Mouse (Mus musculus) left cerebral cortex, adult 11 months (tissue): Measurements from ENCODE around the gene Frem2.

Experiments used
- DNase-seq: peaks from one replicate; pipeline ENCODE4 v3.0.0; 2022; ENCODE audit warnings: low spot score

The Frem2 gene

GRCm38 (mm10) chr3:53555031-53555952 is 101.9 kb downstream of the Frem2 start:
- DNase-seq, result no peak

GRCm38 (mm10) chr3:53552691-53553090 is 104.5 kb downstream of the Frem2 start:
- DNase-seq, result no peak

- DNase-seq, result no peak
These were observed 125.1 kb downstream of the Frem2 start for GRCm38 (mm10) chr3:53532091-53532490.

- no peak for DNase-seq
These were observed 126.8 kb downstream of the Frem2 start for GRCm38 (mm10) chr3:53530305-53530704.

GRCm38 (mm10) chr3:53525737-53526136 is 131.4 kb downstream of the Frem2 start:
- peak; percentile 78 for DNase-seq

- no peak for DNase-seq
These were observed 134.4 kb downstream of the Frem2 start for GRCm38 (mm10) chr3:53522794-53523193.

GRCm38 (mm10) chr3:53514221-53515065 is 142.7 kb downstream of the Frem2 start:
- DNase-seq, result no peak

GRCm38 (mm10) chr3:53513096-53513495 is 144.1 kb downstream of the Frem2 start:
- DNase-seq, result no peak

GRCm38 (mm10) chr3:53502428-53502827 is 154.7 kb downstream of the Frem2 start:
- DNase-seq, result no peak

GRCm38 (mm10) chr3:53498351-53498905 is 158.7 kb downstream of the Frem2 start:
- no peak for DNase-seq

- no peak for DNase-seq
These were observed 168.8 kb downstream of the Frem2 start, which contains the start of gene Stoml3 for GRCm38 (mm10) chr3:53488353-53488752. Gene Stoml3, plus strand, starts transcription at chr3:53488653.

- no peak for DNase-seq
These were observed 170.1 kb downstream of the Frem2 start for GRCm38 (mm10) chr3:53486996-53487576.

- no peak for DNase-seq
These were observed 170.6 kb downstream of the Frem2 start for GRCm38 (mm10) chr3:53486561-53486960.

- DNase-seq, result no peak
These were observed 173.6 kb downstream of the Frem2 start for GRCm38 (mm10) chr3:53483414-53484059.

GRCm38 (mm10) chr3:53478419-53479046 is 178.6 kb downstream of the Frem2 start:
- no peak for DNase-seq

GRCm38 (mm10) chr3:53477468-53477867 is 179.7 kb downstream of the Frem2 start:
- DNase-seq, result no peak

- DNase-seq, result no peak
These were observed 181.3 kb downstream of the Frem2 start for GRCm38 (mm10) chr3:53475889-53476288.

- no peak for DNase-seq
These were observed 183.0 kb downstream of the Frem2 start for GRCm38 (mm10) chr3:53474179-53474578.

- DNase-seq, result no peak
These were observed 185.1 kb downstream of the Frem2 start for GRCm38 (mm10) chr3:53472061-53472460.

- DNase-seq, result no peak
These were observed 187.5 kb downstream of the Frem2 start for GRCm38 (mm10) chr3:53469650-53470049.

GRCm38 (mm10) chr3:53467356-53467755 is 189.8 kb downstream of the Frem2 start:
- no peak for DNase-seq
